Mouse (Mus musculus) MEL (cell line): ENCODE results near the gene Frs2.

Experiments
- CTCF ChIP-seq, 3 experiments: IDR thresholded peaks in 2 of 3; conservative IDR thresholded peaks in 1 of 3; 2 replicates each; pipeline ENCODE4 v1.5.1; 2011 to 2012; ENCODE audit warnings: low read length in 3 of 3, low read depth in 2 of 3, mild to moderate bottlenecking in 2 of 3, improper control_type of control experiment in 1 of 3, inconsistent platforms in 1 of 3, mixed read lengths in 1 of 3, moderate library complexity in 1 of 3; ENCODE audit not compliant: control insufficient read depth in 1 of 3, insufficient read depth in 1 of 3, poor library complexity in 1 of 3, severe bottlenecking in 1 of 3
- GATA1 ChIP-seq: IDR thresholded peaks from 2 replicates; pipeline ENCODE4 v1.6.1; 2011; ENCODE audit warnings: low read depth, low read length, improper control_type of control experiment
- HCFC1 ChIP-seq: IDR thresholded peaks from 2 replicates; pipeline ENCODE4 v1.6.1; 2012; ENCODE audit warnings: low read depth, mild to moderate bottlenecking, inconsistent platforms, low read length, improper control_type of control experiment, moderate library complexity
- TBP ChIP-seq: IDR thresholded peaks from 2 replicates; pipeline ENCODE4 v1.8.0; 2011; ENCODE audit warnings: low read depth, low read length, improper control_type of control experiment

DNA sequence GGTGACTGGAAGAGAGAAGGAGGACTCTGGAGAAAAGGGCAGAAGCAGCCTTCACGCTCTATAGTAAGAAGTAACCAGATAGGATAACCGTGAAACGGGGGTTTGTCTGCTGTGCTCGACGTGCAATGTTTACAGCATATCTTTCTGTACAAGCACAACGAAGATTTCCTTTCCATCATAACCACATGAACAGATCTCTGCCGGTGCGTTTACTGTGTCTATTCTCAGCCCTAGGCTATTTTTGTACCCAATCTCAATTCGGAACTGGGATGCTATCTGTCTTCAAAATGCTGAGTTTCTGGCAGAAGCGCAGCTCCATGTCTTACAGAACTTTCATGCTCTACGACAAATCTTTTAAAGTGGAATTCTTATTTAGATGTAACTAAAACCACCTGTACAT is 28.8 kb downstream of the Frs2 start:
- TF ChIP-seq CTCF (IDR thresholded peaks at IDR 0.05 in 2 of 3, conservative IDR thresholded peaks at IDR 0.05 in 1 of 3; ENCODE audit: control insufficient read depth in 1 of 3, insufficient read depth in 1 of 3, low read depth in 2 of 3, low read length in 3 of 3, poor library complexity in 1 of 3, severe bottlenecking in 1 of 3) (no peak), TBP (no peak), HCFC1 (no peak), GATA1 (no peak)
